Mouse (Mus musculus) gonadal fat pad, adult 2 months (tissue): ENCODE results near the gene Kcnj2. TPM values are rescaled to one million over a fixed set of nuclear protein-coding genes. Genes with fewer than 3 reads are reported as not detected.

Experiments
- DNase-seq: peaks from one replicate; pipeline ENCODE4 v3.0.0-alpha.2; 2012; ENCODE audit warnings: low read depth
- polyA plus RNA-seq: library from polyadenylated mRNA; depleted of rRNA; stranded (reverse); fragments of >200 nt; gene quantifications from 2 replicates; pipeline ENCODE4 v1.2.3, GENCODE M21; 2012; rRNA removed

The Kcnj2 gene
- polyA plus RNA-seq, 1 experiment, result 2.0 TPM

DNA sequence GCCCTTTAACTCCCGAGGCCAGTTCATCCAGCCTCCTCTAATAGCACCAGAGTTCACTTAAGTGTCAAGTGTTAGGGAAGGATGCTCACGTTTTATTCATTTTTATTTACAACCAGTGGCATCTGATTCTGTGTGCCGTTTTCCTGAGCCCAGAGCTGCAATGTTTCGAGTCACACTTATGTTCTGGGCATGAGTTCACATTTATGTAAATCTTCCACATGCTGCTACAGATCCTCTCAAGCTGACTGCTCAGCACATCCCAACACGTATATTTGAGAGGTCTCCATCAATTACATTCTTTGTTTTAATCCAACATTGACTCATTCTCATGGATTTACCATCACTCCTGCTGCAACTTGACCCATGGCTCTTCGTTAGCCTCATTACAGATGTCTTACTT is 25.2 kb downstream of the Kcnj2 start:
- no peak for DNase-seq

DNA sequence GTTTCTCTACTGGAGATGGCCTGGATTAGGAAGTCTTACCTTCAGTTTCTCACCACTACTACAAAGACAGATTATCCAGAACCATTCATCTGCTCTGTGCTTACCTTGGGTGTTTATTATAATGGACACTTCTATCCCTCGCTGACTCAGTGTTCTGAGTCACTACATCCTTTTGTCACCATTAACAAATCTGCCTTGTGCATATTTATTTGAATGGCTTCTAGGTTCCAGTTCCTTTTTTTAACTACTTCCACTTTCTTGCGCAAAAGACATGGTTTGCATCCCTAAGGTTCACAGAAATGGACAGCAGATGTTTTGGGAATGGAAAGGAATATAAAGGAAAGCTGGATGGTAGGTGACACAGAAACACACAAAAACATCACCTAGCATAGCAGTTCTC is 27.0 kb downstream of the Kcnj2 start:
- DNase-seq, result no peak

DNA sequence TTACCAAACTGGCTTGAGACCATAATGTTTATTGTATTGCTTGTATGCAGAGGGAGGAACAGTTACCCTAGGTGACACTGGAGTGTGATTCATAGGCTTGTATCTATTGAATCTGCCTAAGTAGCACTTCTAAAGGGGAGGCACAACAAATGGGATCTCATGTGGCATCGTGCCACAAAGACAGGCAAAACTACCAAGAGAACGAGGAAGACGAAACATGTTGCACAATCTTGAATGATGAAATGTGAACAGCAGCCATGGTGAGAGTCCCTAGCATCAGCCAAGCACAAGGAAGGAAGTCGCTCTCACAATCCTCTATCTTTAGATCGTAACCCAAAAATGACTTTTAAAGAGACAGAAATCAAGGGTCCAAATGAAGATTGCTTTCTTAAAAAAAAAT is 30.6 kb downstream of the Kcnj2 start:
- peak; percentile 51 for DNase-seq

GRCm38 (mm10) chr11:111100131-111100530 is 34.2 kb downstream of the Kcnj2 start:
- DNase-seq, result no peak

- DNase-seq, result no peak
Measured at GRCm38 (mm10) chr11:111100651-111101050, 34.7 kb downstream of the Kcnj2 start.

DNA sequence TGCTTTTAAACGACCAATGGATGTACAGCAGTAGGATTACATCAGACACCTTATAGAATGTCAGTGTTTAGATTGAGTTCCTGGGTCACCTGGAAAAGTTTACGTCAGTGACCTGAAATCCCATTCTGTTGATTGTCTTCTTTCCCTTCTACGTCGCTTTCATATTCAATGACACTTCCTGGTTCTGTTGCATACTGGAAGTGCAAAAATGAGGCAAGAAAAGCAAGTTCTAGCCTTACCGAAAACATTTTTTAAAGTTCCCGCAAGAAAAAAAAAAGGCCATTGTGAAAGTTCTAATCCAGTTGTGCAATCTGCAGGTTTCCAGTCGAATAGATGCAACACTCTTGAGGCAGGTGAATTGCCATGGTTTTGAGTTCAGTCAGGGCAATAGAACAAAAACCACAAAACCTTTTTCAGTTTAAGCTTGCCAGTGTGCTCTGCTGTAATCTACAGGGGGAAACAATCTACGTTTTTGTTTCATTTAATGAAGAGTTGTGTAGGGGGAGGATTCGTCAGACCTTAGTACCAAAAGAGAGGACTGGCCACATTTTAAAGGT is 35.7 kb downstream of the Kcnj2 start:
- DNase-seq, result no peak

DNA sequence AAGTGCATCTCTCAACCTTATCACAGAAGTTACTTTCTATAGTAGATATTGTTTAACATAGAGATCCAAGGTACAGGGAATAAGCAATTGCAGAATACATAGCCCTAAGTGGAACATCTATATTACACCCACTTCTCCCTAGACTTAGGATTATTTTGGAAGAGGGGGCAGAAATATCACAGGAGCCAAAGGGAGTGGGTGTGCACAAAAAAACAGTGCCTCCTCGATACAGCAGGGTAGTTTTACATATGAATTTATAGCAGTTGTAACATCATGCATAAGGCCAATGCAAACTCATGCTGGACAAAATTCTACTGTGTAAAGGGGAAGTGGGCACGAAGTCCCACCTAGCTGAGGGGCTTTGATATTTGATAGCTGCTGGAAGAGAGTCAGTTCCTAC is 38.5 kb downstream of the Kcnj2 start:
- DNase-seq, result no peak

DNA sequence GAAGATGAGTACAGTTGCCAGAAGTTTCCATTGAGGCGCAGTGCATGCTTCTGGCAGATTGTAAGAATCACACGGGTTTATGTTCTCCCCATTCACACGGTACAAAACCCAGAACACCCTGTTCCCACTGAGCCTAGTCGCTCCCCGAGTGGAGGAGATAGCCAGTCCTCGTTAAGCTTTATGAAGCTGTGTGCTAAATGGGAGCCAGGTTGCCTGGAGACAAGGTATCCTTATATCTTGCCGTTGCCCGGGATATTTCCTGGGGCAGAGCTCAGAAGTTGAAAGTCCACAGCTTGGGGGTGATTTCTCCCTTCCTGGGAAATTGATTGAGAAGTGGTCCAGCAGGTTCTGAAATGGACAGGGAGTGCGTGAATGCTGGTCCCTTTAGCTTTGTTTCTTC is 42.2 kb downstream of the Kcnj2 start:
- no peak for DNase-seq

DNA sequence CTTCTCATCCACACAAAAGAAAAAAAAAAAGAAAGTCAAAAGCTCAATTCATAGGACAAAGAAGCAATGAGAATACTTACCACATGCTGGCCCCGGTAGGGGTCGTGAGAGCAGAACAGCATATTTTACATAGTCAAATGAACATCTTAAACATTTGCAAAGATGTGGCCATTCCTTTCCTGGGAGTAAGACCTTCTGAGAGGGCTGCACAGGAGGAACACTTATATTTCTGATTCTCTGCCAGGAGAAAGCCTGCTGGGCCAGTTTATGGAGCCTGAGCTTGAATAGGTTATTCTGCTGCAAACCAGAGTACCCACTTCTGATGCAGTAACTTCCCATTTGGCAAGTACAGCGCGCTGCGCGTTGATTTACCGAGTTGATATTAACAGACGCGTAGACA is 55.5 kb downstream of the Kcnj2 start:
- no peak for DNase-seq

DNA sequence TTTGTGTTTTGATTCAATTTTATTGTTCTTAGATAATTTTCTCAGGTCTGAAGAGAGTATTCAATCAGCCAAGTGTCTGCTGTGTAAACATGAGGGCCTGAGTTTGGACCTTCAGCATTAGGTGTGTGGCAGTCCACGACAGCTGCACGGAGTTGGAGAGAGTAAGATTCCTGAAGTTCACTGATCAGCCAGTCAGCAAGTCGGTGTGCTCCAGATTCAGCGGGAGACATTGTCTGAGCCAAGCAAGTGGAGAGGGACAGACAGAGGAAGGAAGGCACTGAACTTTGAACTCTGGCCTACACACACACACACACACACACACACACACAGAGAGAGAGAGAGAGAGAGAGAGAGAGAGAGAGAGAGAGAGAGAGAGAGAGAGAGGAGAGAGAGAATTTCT is 57.4 kb downstream of the Kcnj2 start:
- DNase-seq, result no peak

DNA sequence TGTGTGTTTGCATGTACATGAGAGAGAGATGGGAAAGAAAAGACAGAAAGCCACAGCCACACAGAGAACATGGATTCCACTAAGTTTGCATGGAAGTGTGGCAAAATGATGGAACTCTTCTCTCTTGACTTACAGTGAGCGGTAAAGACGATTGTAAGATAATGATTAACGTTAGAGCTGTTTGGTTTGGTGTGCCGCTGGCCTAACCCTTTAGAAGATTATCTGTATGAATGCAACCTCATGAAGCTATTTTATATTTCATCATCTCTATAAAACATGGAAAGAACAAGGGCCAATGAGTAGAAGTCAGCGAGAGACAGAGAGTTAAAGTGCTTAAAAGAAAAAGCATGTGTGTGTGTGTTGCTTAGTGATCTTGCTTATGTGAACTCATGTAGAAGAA is 60.0 kb downstream of the Kcnj2 start:
- no peak for DNase-seq

Other genes starting within 250 kb of the Kcnj2 start
- 5.1 and 9.4 TPM in 2 replicates for gene Kcnj16, start 98.1 kb upstream of the Kcnj2 start, polyA plus RNA-seq